Mouse (Mus musculus) myocyte (in vitro differentiated cells): ENCODE data around the gene Traip.

Source experiments
- E2F4 ChIP-seq: IDR thresholded peaks from one replicate; pipeline ENCODE4 v1.6.1; 2011; ENCODE audit warnings: mild to moderate bottlenecking, control low read depth, moderate library complexity; ENCODE audit not compliant: insufficient read depth
- MAX ChIP-seq: IDR thresholded peaks from one replicate; pipeline ENCODE4 v1.6.1; 2011; ENCODE audit warnings: low read depth, mild to moderate bottlenecking, control low read depth
- POLR2A ChIP-seq: IDR thresholded peaks from one replicate; pipeline ENCODE4 v1.6.1; 2011; ENCODE audit warnings: low read depth, mild to moderate bottlenecking, control low read depth, moderate library complexity; ENCODE audit not compliant: insufficient read length
- POLR2AphosphoS2 ChIP-seq: IDR thresholded peaks from one replicate; pipeline ENCODE4 v1.6.1; 2011; ENCODE audit warnings: low read depth, control low read depth; ENCODE audit not compliant: insufficient read length
- REST ChIP-seq: IDR thresholded peaks from one replicate; pipeline ENCODE4 v1.6.1; 2011; ENCODE audit warnings: mild to moderate bottlenecking, control low read depth, moderate library complexity; ENCODE audit not compliant: insufficient read depth, insufficient read length
- SRF ChIP-seq: IDR thresholded peaks from one replicate; pipeline ENCODE4 v1.6.1; 2011; ENCODE audit warnings: low read depth; ENCODE audit not compliant: control insufficient read depth, insufficient read length
- TCF12 ChIP-seq: IDR thresholded peaks from one replicate; pipeline ENCODE4 v1.6.1; 2011; ENCODE audit warnings: mild to moderate bottlenecking, control low read depth; ENCODE audit not compliant: poor library complexity, insufficient read depth, severe bottlenecking
- TCF3 ChIP-seq: IDR thresholded peaks from one replicate; pipeline ENCODE4 v1.6.1; 2011; ENCODE audit warnings: low read depth, control low read depth; ENCODE audit not compliant: insufficient read length
- USF1 ChIP-seq: IDR thresholded peaks from one replicate; pipeline ENCODE4 v1.6.1; 2011; ENCODE audit warnings: low read depth, mild to moderate bottlenecking, control low read depth, moderate library complexity

DNA sequence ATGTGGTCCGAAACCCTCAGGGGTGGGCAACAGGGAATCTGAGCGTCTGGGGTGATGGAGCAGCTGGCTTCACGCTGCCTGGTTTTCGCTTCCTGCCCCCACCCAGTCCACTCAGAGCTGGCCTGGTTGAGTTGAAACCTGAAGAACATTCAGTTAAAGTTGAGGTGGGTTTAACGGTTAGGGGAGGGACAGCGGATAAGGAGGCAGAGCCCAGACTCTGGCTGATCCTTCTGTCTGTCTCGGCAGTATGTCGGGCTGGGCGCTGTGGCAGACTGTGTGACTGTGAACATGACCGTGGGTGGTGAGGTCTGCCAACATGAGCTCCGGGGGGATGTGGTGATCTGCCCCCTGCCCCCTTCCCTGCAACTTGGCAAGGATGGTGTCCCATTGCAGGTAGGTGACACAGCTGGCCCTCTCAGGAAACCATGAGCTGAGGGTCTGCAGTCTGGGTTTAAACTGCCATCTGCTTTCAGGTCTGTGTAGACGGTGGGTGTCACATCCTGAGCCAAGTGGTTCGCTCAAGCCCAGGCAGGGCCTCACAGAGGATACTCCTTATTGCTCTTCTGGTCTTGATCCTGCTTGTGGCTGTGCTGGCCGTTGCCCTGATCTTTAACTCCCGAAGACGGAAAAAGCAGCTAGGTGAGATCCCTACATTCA is 35.0 kb upstream of the Traip start:
- TF ChIP-seq POLR2A (no peak), USF1 (no peak), MAX (no peak), E2F4 (no peak), REST (no peak), POLR2AphosphoS2 (no peak), SRF (no peak), TCF3 (no peak), TCF12 (no peak)
